Mouse (Mus musculus): ENCODE results near the gene Olfr464. TPM values are rescaled to one million over a fixed set of nuclear protein-coding genes. Genes with fewer than 3 reads are reported as not detected.
"Not testable (repeated sequence)": the region's sequence is repeated elsewhere in the genome, so short reads cannot be mapped to it uniquely, and the experiment has no call there.

Olfr464 gene
- total RNA-seq, 2 experiments from 2014 or later: not detected

DNA sequence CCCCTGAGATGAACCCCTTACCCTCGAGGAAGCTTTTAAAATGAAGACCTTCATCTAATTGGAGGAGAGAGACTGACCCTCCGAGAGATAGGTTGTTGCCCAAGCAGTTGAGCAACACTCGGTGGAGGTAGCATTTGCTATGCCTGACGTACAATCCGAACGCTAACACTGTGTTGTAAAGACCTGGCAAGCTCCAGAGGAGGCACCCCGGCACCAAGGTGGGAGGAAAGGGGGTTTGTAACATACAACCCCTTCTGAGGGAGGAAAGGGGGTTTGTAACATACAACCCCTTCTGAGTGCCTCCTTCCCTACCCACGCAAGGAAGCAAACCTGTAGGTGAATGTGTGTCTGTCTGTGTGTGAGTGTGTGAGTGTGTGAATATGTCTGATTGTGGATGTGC lies 49.0 kb downstream of the Olfr464 start:
- DNase-seq: no peak
- intact Hi-C loops (cut with DNase I): no loop called here

DNA sequence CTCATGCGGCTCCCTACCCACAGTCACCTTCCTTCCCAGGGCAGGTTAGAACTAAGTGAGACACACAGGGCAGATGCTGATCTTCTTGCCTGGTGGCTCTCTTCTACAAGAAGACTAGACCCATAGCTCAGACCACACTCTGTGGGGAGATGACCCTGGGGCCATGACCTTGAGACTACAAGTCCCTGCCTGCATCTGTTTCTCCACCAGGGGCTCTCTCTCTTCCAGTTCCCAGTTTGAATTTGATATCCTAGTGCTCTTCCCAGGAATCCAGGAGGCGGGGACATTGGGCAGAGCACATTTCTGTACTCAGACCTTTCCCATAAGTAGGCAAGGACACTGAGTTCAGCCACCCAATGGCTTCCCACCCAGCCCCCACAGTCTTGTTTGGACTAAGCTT lies 50.7 kb downstream of the Olfr464 start:
- DNase-seq: no peak
- intact Hi-C loops (cut with DNase I): no loop called here

DNA sequence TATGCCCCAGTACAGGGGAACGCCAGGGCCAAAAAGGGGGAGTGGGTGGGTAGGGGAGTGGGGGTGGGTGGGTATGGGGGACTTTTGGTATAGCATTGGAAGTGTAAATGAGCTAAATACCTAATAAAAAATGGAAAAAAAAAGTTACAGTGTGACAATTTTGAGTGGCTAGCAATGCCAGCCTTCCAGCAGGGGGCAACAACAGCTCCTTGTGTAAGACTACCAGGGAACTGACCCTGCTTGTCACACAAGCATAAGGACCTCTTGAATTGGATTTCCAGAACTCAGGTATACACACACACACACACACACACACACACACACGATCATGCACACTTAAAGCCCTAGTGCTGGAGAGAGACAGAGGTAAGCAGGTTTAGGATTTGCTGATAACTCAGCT lies 53.9 kb downstream of the Olfr464 start:
- intact Hi-C loops (cut with DNase I): not testable (repeated sequence)

More for the DNA sequence above, 53.9 kb downstream of the Olfr464 start:
- DNase-seq: not testable (repeated sequence)

Other genes with a start within 250 kb of the Olfr464 start
- gene Supt4a, start 183.4 kb downstream of the Olfr464 start, total RNA-seq (2021): 10 to 100 TPM; 47.8 to 51.1 TPM
- gene Tspoap1, start 160.4 kb downstream of the Olfr464 start, total RNA-seq (2021): under 1 TPM; 0.17 to 0.19 TPM
- gene Mpo, start 127.4 kb downstream of the Olfr464 start, total RNA-seq (2021): under 1 TPM in 1 of 2 experiments, not detected in 1; 0.61 TPM
- under 1 TPM in 1 of 2 experiments, not detected in 1; 0.22 TPM for gene Lpo, start 92.7 kb downstream of the Olfr464 start, total RNA-seq (2021)
- 1 to 10 TPM; 2.1 to 2.9 TPM for gene Mks1, start 67.8 kb downstream of the Olfr464 start, total RNA-seq (2021)
- not detected for gene Epx, start 45.4 kb downstream of the Olfr464 start, total RNA-seq (2021)
- not detected for gene Olfr462, start 28.7 kb downstream of the Olfr464 start, total RNA-seq (2021)
- not detected for gene Olfr463, start 23.6 kb downstream of the Olfr464 start, total RNA-seq (2021)
- gene Dynll2, start 66.6 kb upstream of the Olfr464 start, total RNA-seq (2021): 100 to 1,000 TPM; 301 to 315 TPM
- gene Srsf1, start 126.4 kb upstream of the Olfr464 start, total RNA-seq (2021): 100 to 1,000 TPM; 118 to 131 TPM
- gene Vezf1, start 147.3 kb upstream of the Olfr464 start, total RNA-seq (2021): 10 to 100 TPM; 41.5 to 41.9 TPM
- 10 to 100 TPM; 47.9 to 55.6 TPM for gene Cuedc1, start 177.1 kb upstream of the Olfr464 start, total RNA-seq (2021)